Mouse (Mus musculus) heart, embryonic 14.5 days (tissue): ENCODE measurements at regions not wholly inside any gene's neighbourhood (a gene's known extent, or its start where the extent isn't known, plus 50 kb on each side); places are given as distances from the start of the nearest gene placed in this dataset.
A peak's percentile ranks its signal among the peaks of the same experiment; 100 is the strongest.

ENCODE experiments used
- ATAC-seq: fragments of 200-750 bp; cut with Nextera tagmentation; 2 replicates; pipeline ENCODE4 v1.8.0; 2017; ENCODE audit warnings: low read depth, moderate TSS enrichment; ENCODE audit not compliant: insufficient number of reproducible peaks, insufficient read depth, low FRiP score
- H3K27ac ChIP-seq, 2 experiments: fragments of 200-500 bp in 1 of 2; fragments of 300-500 bp in 1 of 2; sonication (generic) in 1 of 2; replicated peaks in 1 of 2; 2 replicates each; pipeline ENCODE4 v1.5.1; 2012 to 2014; ENCODE audit warnings: low read depth in 2 of 2, low read length in 2 of 2, control low read depth in 1 of 2, mild to moderate bottlenecking in 1 of 2, mixed read lengths in 1 of 2; ENCODE audit not compliant: control insufficient read depth in 1 of 2, insufficient read depth in 1 of 2
- H3K27me3 ChIP-seq: fragments of 300-500 bp; sonication (generic); 2 replicates; pipeline ENCODE4 v1.6.1; 2014; ENCODE audit warnings: mild to moderate bottlenecking, low read length, control low read depth; ENCODE audit not compliant: control insufficient read depth, insufficient read depth
- H3K36me3 ChIP-seq: fragments of 300-500 bp; sonication (generic); 2 replicates; pipeline ENCODE4 v1.6.1; 2014; ENCODE audit warnings: mild to moderate bottlenecking, control low read depth, low read length, mixed read lengths; ENCODE audit not compliant: control insufficient read depth, insufficient read depth
- H3K4me1 ChIP-seq, 2 experiments: fragments of 200-500 bp in 1 of 2; fragments of 300-500 bp in 1 of 2; sonication (generic) in 1 of 2; 2 replicates each; pipeline ENCODE4 v1.6.1; 2012 to 2014; ENCODE audit warnings: low read length in 2 of 2, control low read depth in 1 of 2, mixed read lengths in 1 of 2; ENCODE audit not compliant: control insufficient read depth in 2 of 2, insufficient read depth in 2 of 2
- H3K4me2 ChIP-seq: fragments of 300-500 bp; sonication (generic); 2 replicates; pipeline ENCODE4 v1.6.1; 2014; ENCODE audit warnings: mild to moderate bottlenecking, low read length
- H3K4me3 ChIP-seq, 2 experiments: fragments of 200-500 bp in 1 of 2; fragments of 300-500 bp in 1 of 2; sonication (generic) in 1 of 2; 2 replicates each; pipeline ENCODE4 v1.5.1; 2012 to 2014; ENCODE audit warnings: low read length in 2 of 2, mild to moderate bottlenecking in 2 of 2, control low read depth in 1 of 2, low read depth in 1 of 2, moderate library complexity in 1 of 2; ENCODE audit not compliant: control insufficient read depth in 1 of 2, insufficient read depth in 1 of 2
- H3K9ac ChIP-seq: fragments of 300-500 bp; sonication (generic); 2 replicates; pipeline ENCODE4 v1.6.1; 2014; ENCODE audit warnings: mild to moderate bottlenecking, low read length
- H3K9me3 ChIP-seq: fragments of 300-500 bp; sonication (generic); 2 replicates; pipeline ENCODE4 v1.6.1; 2016; ENCODE audit warnings: low read length, control low read depth; ENCODE audit not compliant: control insufficient read depth
- WGBS: fragments of 180-500 bp; shearing (Covaris S2); extraction: QIAGEN DNeasy Blood & Tissue Kit; methylation state at CpG from one replicate; pipeline ENCODE4 v1.1.7; 2014; 5-methylcytosine and 5-hydroxymethylcytosine counted together

DNA sequence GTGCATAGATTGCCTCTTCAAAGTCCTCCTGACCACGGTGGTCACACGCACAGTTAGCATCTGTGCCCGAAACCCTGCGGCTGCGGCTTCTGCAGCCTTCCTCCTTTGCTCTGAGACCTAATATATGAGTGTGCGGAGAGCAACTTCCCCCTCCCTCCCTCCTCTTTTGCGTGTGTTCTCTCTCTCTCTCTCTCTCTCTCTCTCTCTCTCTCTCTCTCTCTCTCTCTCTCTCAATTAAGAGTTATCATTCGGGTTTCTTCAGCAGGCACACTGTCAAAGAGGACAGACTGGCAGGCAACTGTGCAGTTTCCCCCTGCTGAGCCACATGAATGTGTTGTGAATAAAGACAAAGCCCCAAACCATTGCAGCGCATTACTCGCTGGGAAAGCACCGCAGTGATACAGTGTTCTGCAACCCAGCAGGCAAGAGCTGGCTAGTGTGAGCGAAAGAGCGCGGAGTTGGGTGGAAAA lies 900.8 kb downstream of the Mat2b start:
- 5% methylated on average over 14 of the region's 14 CpGs for WGBS
- no peak overlapping the region for H3K27ac ChIP-seq
- H3K9ac ChIP-seq, result peak overlapping the region; percentile 55
- ATAC-seq, result no peak
- no peaks in the 10 kb centered on the region for H3K9me3 ChIP-seq
- no peaks in the 10 kb centered on the region for H3K36me3 ChIP-seq
- H3K4me1 ChIP-seq, result no peaks in the 10 kb centered on the region
- no peaks in the 10 kb centered on the region for H3K27me3 ChIP-seq
- H3K4me2 ChIP-seq, result peak overlapping the region; percentile 78
- peak overlapping the region; percentile 34 to 41 for H3K4me3 ChIP-seq

DNA sequence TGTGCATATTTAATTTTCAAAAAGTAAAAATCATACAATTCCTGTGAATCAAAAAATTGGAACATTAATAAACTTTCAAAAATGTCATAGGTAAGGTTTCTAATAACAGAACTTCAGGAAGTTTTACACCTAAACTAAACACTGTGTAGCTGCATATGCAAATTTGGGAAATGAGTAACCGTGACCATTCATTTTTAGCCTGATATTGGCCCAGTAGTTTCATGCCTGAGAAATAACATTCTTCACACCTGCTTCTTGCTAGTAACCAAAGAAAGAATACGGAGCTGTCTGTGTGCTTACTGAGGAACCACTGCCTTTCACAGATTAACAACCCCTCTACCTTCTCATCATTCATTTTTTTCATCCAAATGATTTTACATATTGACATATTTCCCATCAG lies 902.9 kb downstream of the Mat2b start:
- no peak overlapping the region for H3K27ac ChIP-seq
- no peaks in the 10 kb centered on the region for H3K9me3 ChIP-seq
- H3K27me3 ChIP-seq, result no peaks in the 10 kb centered on the region
- no peaks in the 10 kb centered on the region for H3K4me1 ChIP-seq
- no peak overlapping the region for H3K4me2 ChIP-seq
- H3K9ac ChIP-seq, result no peak overlapping the region
- WGBS, result 83% methylated on average over 2 of the region's 2 CpGs
- H3K36me3 ChIP-seq, result no peaks in the 10 kb centered on the region
- H3K4me3 ChIP-seq, result no peak overlapping the region
- ATAC-seq, result no peak
